Mouse (Mus musculus): ENCODE results near the gene Sbk2.
"Not testable (repeated sequence)": the region's sequence is repeated elsewhere in the genome, so short reads cannot be mapped to it uniquely, and the experiment has no call there.

Sbk2 gene

GRCm38 (mm10) chr7:4964272-4964671 is at the start of gene Sbk2:
Gene Sbk2 (minus strand): TSS chr7:4964406.
- DNase-seq (ENCODE audit: low read depth, low spot score) = peak; percentile 90

GRCm38 (mm10) chr7:5012681-5013513 is 48.7 kb upstream of the Sbk2 start:
- DNase-seq (ENCODE audit: low read depth, low spot score) = no peak

GRCm38 (mm10) chr7:5008229-5008628 is 44.0 kb upstream of the Sbk2 start:
- no peak for DNase-seq (ENCODE audit: low read depth, low spot score)

- not testable (repeated sequence) for DNase-seq (ENCODE audit: low read depth, low spot score)
These were observed 38.7 kb upstream of the Sbk2 start for GRCm38 (mm10) chr7:5002876-5003275.

GRCm38 (mm10) chr7:4999876-5000275 is 35.7 kb upstream of the Sbk2 start:
- peak; percentile 47 for DNase-seq (ENCODE audit: low read depth, low spot score)

GRCm38 (mm10) chr7:4996934-4997333 is 32.7 kb upstream of the Sbk2 start:
- no peak for DNase-seq (ENCODE audit: low read depth, low spot score)

- DNase-seq (ENCODE audit: low read depth, low spot score) = peak; percentile 83
These were observed 32.0 kb upstream of the Sbk2 start, which contains the start of gene Zfp579 for GRCm38 (mm10) chr7:4996003-4996895. Gene Zfp579 (minus strand): TSS chr7:4996158.

GRCm38 (mm10) chr7:4995268-4996002 is 31.2 kb upstream of the Sbk2 start:
- DNase-seq (ENCODE audit: low read depth, low spot score) = no peak

GRCm38 (mm10) chr7:4993999-4994788 is 30.0 kb upstream of the Sbk2 start:
- no peak for DNase-seq (ENCODE audit: low read depth, low spot score)

GRCm38 (mm10) chr7:4993347-4993998 is 29.3 kb upstream of the Sbk2 start:
- DNase-seq (ENCODE audit: low read depth, low spot score) = no peak

GRCm38 (mm10) chr7:4988250-4988649 is 24.0 kb upstream of the Sbk2 start:
- no peak for DNase-seq (ENCODE audit: low read depth, low spot score)

- DNase-seq (ENCODE audit: low read depth, low spot score) = peak; percentile 29
These were observed 12.6 kb upstream of the Sbk2 start for GRCm38 (mm10) chr7:4976832-4977231.

- DNase-seq (ENCODE audit: low read depth, low spot score) = no peak
These were observed 11.2 kb upstream of the Sbk2 start for GRCm38 (mm10) chr7:4975455-4975854.

GRCm38 (mm10) chr7:4972321-4973047 is 8.3 kb upstream of the Sbk2 start:
- DNase-seq (ENCODE audit: low read depth, low spot score) = no peak

- no peak for DNase-seq (ENCODE audit: low read depth, low spot score)
These were observed 7.5 kb upstream of the Sbk2 start for GRCm38 (mm10) chr7:4971710-4972109.

- no peak for DNase-seq (ENCODE audit: low read depth, low spot score)
These were observed 6.9 kb upstream of the Sbk2 start, which contains the start of gene Sbk3 for GRCm38 (mm10) chr7:4971068-4971467. Gene Sbk3 (minus strand): TSS chr7:4971168.

- DNase-seq (ENCODE audit: low read depth, low spot score) = no peak
These were observed 782 bp upstream of the Sbk2 start for GRCm38 (mm10) chr7:4964988-4965387.

- no peak for DNase-seq (ENCODE audit: low read depth, low spot score)
These were observed 679 bp downstream of the Sbk2 start for GRCm38 (mm10) chr7:4963527-4963926.

- no peak for DNase-seq (ENCODE audit: low read depth, low spot score)
These were observed 6.8 kb downstream of the Sbk2 start for GRCm38 (mm10) chr7:4957361-4957760.
